Mouse (Mus musculus) myocyte (in vitro differentiated cells): ENCODE data around the gene P3h2. TPM values are rescaled to one million over a fixed set of nuclear protein-coding genes. Genes with fewer than 3 reads are reported as not detected.

Source experiments
- H3K27me3 ChIP-seq: one replicate; pipeline ENCODE4 v1.6.1; 2011; ENCODE audit not compliant: control insufficient read depth, insufficient read depth, insufficient read length
- H3K36me3 ChIP-seq: one replicate; pipeline ENCODE4 v1.6.1; 2011; ENCODE audit not compliant: control insufficient read depth, insufficient read depth
- H3K4me2 ChIP-seq: one replicate; pipeline ENCODE4 v1.6.1; 2011; ENCODE audit warnings: low read depth, control low read depth
- H3K4me3 ChIP-seq: one replicate; pipeline ENCODE4 v1.5.1; 2011; ENCODE audit warnings: mild to moderate bottlenecking, control low read depth, moderate library complexity
- H3K79me2 ChIP-seq: one replicate; pipeline ENCODE4 v1.6.1; 2011; ENCODE audit not compliant: control insufficient read depth, insufficient read depth
- H3ac ChIP-seq: one replicate; pipeline ENCODE4 v1.6.1; 2011; ENCODE audit not compliant: control insufficient read depth, insufficient read length
- CEBPB ChIP-seq: IDR thresholded peaks from 2 replicates; pipeline ENCODE4 v1.6.1; 2011; ENCODE audit warnings: mild to moderate bottlenecking, moderate library complexity; ENCODE audit not compliant: poor library complexity, insufficient read depth, severe bottlenecking
- E2F4 ChIP-seq: IDR thresholded peaks from one replicate; pipeline ENCODE4 v1.6.1; 2011; ENCODE audit warnings: mild to moderate bottlenecking, control low read depth, moderate library complexity; ENCODE audit not compliant: insufficient read depth
- MAX ChIP-seq: IDR thresholded peaks from one replicate; pipeline ENCODE4 v1.6.1; 2011; ENCODE audit warnings: low read depth, mild to moderate bottlenecking, control low read depth
- MYOD1 ChIP-seq, 3 experiments: IDR thresholded peaks; one replicate each; pipeline ENCODE4 v1.6.1; 2011; ENCODE audit warnings: control low read depth in 2 of 3, low read depth in 2 of 3, mild to moderate bottlenecking in 2 of 3, moderate library complexity in 1 of 3; ENCODE audit not compliant: insufficient read length in 2 of 3, control insufficient read depth in 1 of 3
- MYOG ChIP-seq, 3 experiments: IDR thresholded peaks; one replicate each; pipeline ENCODE4 v1.6.1; 2011; ENCODE audit warnings: control low read depth in 2 of 3, low read depth in 2 of 3, mild to moderate bottlenecking in 2 of 3; ENCODE audit not compliant: insufficient read length in 2 of 3, control insufficient read depth in 1 of 3, insufficient read depth in 1 of 3
- POLR2A ChIP-seq: IDR thresholded peaks from one replicate; pipeline ENCODE4 v1.6.1; 2011; ENCODE audit warnings: low read depth, mild to moderate bottlenecking, control low read depth, moderate library complexity; ENCODE audit not compliant: insufficient read length
- POLR2AphosphoS2 ChIP-seq: IDR thresholded peaks from one replicate; pipeline ENCODE4 v1.6.1; 2011; ENCODE audit warnings: low read depth, control low read depth; ENCODE audit not compliant: insufficient read length
- REST ChIP-seq: IDR thresholded peaks from one replicate; pipeline ENCODE4 v1.6.1; 2011; ENCODE audit warnings: mild to moderate bottlenecking, control low read depth, moderate library complexity; ENCODE audit not compliant: insufficient read depth, insufficient read length
- SRF ChIP-seq: IDR thresholded peaks from one replicate; pipeline ENCODE4 v1.6.1; 2011; ENCODE audit warnings: low read depth; ENCODE audit not compliant: control insufficient read depth, insufficient read length
- TCF12 ChIP-seq: IDR thresholded peaks from one replicate; pipeline ENCODE4 v1.6.1; 2011; ENCODE audit warnings: mild to moderate bottlenecking, control low read depth; ENCODE audit not compliant: poor library complexity, insufficient read depth, severe bottlenecking
- TCF3 ChIP-seq: IDR thresholded peaks from one replicate; pipeline ENCODE4 v1.6.1; 2011; ENCODE audit warnings: low read depth, control low read depth; ENCODE audit not compliant: insufficient read length
- USF1 ChIP-seq: IDR thresholded peaks from one replicate; pipeline ENCODE4 v1.6.1; 2011; ENCODE audit warnings: low read depth, mild to moderate bottlenecking, control low read depth, moderate library complexity
- polyA plus RNA-seq: library from polyadenylated mRNA; unstranded; fragments of >200 nt; fragmentation: generic; extraction: Trizol; gene quantifications from one replicate; pipeline ENCODE4 v1.2.1, GENCODE M21; 2012; ENCODE audit warnings: missing spikeins

Gene P3h2
- polyA plus RNA-seq, 1 experiment: 0.88 TPM

GRCm38 (mm10) chr16:26053631-26054030 lies 52.0 kb downstream of the P3h2 start:
- H3ac ChIP-seq: no peak overlapping the region
- no peaks in the 10 kb centered on the region for H3K27me3 ChIP-seq
- H3K4me2 ChIP-seq: no peak overlapping the region
- no peaks in the 10 kb centered on the region for H3K36me3 ChIP-seq
- no peaks in the 10 kb centered on the region for H3K79me2 ChIP-seq
- no peak overlapping the region for H3K4me3 ChIP-seq
- no peak for TF ChIP-seq TCF3
- TF ChIP-seq MYOD1 (IDR thresholded peaks at IDR 0.05; ENCODE audit: control insufficient read depth in 1 of 3, insufficient read length in 2 of 3, low read depth in 2 of 3): no peak
- TF ChIP-seq MYOG (IDR thresholded peaks at IDR 0.05; ENCODE audit: control insufficient read depth in 1 of 3, insufficient read depth in 1 of 3, insufficient read length in 2 of 3, low read depth in 2 of 3): no peak
- TF ChIP-seq MAX: no peak
- no peak for TF ChIP-seq E2F4
- TF ChIP-seq USF1: no peak
- TF ChIP-seq SRF: no peak
- TF ChIP-seq CEBPB: no peak
- TF ChIP-seq POLR2AphosphoS2: no peak
- no peak for TF ChIP-seq TCF12
- TF ChIP-seq REST: no peak
- TF ChIP-seq POLR2A: no peak

GRCm38 (mm10) chr16:26049393-26050087 lies 56.0 kb downstream of the P3h2 start:
- Histone ChIP-seq H3ac (no peak overlapping the region), H3K36me3 (no peaks in the 10 kb centered on the region), H3K4me3 (no peak overlapping the region), H3K27me3 (no peaks in the 10 kb centered on the region), H3K79me2 (no peaks in the 10 kb centered on the region), H3K4me2 (no peak overlapping the region)
- no peak for TF ChIP-seq TCF12
- TF ChIP-seq SRF: no peak
- no peak for TF ChIP-seq MAX

DNA sequence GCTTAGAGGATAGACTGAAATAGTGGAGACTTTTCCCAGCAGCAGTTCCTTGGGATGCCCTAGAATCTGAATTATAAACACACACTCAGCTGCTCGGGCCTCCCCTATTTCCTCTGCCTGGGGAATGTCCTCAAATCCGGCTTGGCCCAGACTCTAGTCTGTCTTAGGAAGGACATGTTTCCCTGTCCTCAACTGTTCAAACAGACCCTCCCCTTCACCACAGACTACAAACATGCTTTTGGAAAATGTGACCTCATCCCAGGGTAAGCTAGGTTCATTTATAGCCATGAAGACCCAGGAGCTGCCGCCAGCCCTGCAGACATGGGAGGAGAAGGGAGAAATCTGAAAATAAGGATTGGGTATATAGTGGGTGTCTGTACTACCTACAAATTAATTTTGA lies 57.7 kb downstream of the P3h2 start:
- Histone ChIP-seq H3K4me2 (no peak overlapping the region), H3K27me3 (no peaks in the 10 kb centered on the region), H3K4me3 (no peak overlapping the region), H3K79me2 (no peaks in the 10 kb centered on the region), H3ac (no peak overlapping the region), H3K36me3 (no peaks in the 10 kb centered on the region)
- TF ChIP-seq REST (no peak), MYOD1 (IDR thresholded peaks at IDR 0.05; ENCODE audit: control insufficient read depth in 1 of 3, insufficient read length in 2 of 3, low read depth in 2 of 3) (no peak), E2F4 (no peak), SRF (no peak), POLR2A (no peak), MYOG (IDR thresholded peaks at IDR 0.05; ENCODE audit: control insufficient read depth in 1 of 3, insufficient read depth in 1 of 3, insufficient read length in 2 of 3, low read depth in 2 of 3) (no peak)

DNA sequence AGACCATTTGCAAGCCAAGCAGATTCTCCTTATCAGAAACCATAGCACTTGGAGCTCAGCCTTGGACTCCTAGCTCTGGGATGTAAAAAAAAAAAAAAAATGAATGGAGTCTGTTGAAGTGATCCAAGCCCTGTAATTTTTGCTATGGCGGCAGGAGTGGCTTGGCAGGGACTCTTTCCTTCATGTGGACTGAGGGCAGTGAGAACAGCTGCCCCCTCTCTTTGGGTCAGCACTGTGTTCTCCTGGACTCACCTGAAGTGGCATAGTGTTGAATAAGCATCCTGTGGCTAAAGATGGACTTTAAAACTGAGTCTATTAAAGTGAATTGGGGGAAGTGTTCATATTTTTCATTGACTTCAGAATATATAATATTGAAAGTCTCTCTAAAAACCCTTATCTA lies 58.2 kb downstream of the P3h2 start:
- H3K27me3 ChIP-seq: no peaks in the 10 kb centered on the region
- no peak overlapping the region for H3ac ChIP-seq
- H3K4me3 ChIP-seq: no peak overlapping the region
- H3K36me3 ChIP-seq: no peaks in the 10 kb centered on the region
- no peaks in the 10 kb centered on the region for H3K79me2 ChIP-seq
- H3K4me2 ChIP-seq: no peak overlapping the region
- no peak for TF ChIP-seq CEBPB

- H3K4me2 ChIP-seq: peak overlapping the region; percentile 80
- TF ChIP-seq MAX: no peak
- TF ChIP-seq CEBPB: no peak
- no peak for TF ChIP-seq SRF
- TF ChIP-seq REST: no peak
- no peak for TF ChIP-seq POLR2A
- TF ChIP-seq TCF3: no peak
These were observed 63.7 kb downstream of the P3h2 start for GRCm38 (mm10) chr16:26041929-26042303.

More at GRCm38 (mm10) chr16:26041929-26042303, 63.7 kb downstream of the P3h2 start:
- Histone ChIP-seq H3K27me3 (no peaks in the 10 kb centered on the region), H3K79me2 (no peaks in the 10 kb centered on the region), H3K36me3 (no peaks in the 10 kb centered on the region), H3ac (no peak overlapping the region), H3K4me3 (no peak overlapping the region)
